Mouse (Mus musculus): Measurements from ENCODE around the gene Auh.

DNA sequence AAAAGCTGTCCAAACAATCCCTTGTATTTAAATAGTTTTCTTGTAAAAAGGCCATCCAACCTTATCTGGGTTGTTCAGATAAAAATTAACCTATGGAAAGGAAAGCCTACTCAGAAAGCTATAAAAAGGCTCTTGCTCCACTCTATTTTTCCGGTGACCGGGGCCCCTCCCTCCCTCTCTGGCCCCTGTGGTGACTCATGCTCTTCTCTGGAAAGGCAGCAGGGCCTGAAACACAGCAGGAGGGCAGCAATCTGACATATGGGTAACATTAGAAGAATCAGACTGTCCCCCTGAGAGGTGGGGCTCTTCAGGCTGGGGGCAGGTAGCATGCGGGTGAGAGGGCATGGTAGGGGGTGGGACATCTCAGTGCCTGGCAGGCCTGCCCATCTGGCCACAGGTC, 110.7 kb downstream of the Auh start:
- no peak for TF ChIP-seq CTCF (IDR thresholded peaks at IDR 0.05; ENCODE audit: borderline replicate concordance, control insufficient read depth, extremely low read depth, insufficient read depth, low read length, poor library complexity)
- no peak for TF ChIP-seq POLR2A (IDR thresholded peaks at IDR 0.05; ENCODE audit: control insufficient read depth, extremely low read depth, insufficient read depth, low read length, poor library complexity)

Measured in thymus, adult 2 months (tissue).